Mouse (Mus musculus) gastrocnemius, postnatal 14 days (tissue): ENCODE measurements around the gene Cdkl4. TPM values are rescaled to one million over a fixed set of nuclear protein-coding genes. Genes with fewer than 3 reads are reported as not detected.
"Not testable (repeated sequence)": the region's sequence is repeated elsewhere in the genome, so short reads cannot be mapped to it uniquely, and the experiment has no call there.

Experiments used
- DNase-seq: peaks from one replicate; pipeline ENCODE4 v3.0.0; 2021; ENCODE audit warnings: mixed read lengths
- intact Hi-C: fragments of 180-260 bp; cut with DNase I; formaldehyde crosslinking; loops from one replicate; pipeline ENCODE4 v1.15.1; 2025; ENCODE audit warnings: low total_unique reads
- long read RNA-seq, 2 experiments: library from polyadenylated mRNA; stranded (forward); transcript quantifications; one replicate each; pipeline ENCODE4 v2.0.0; 2021
- total RNA-seq, 2 experiments: library from RNA; stranded (reverse); gene quantifications; 2 replicates each; pipeline ENCODE4 v1.2.3; 2021

Gene Cdkl4
- under 1 TPM in 1 of 2 experiments, not detected in 1; 0.14 TPM for total RNA-seq
- long read RNA-seq, experiment 1: 0 reads
- long read RNA-seq, experiment 2: 0 reads

- no peak for DNase-seq
- intact Hi-C loops: no loop called here
Observed at GRCm38 (mm10) chr17:80577639-80578038, at the start of gene Cdkl4. Gene Cdkl4, minus strand, starts transcription at chr17:80577813.

GRCm38 (mm10) chr17:80624979-80625378 is 47.4 kb upstream of the Cdkl4 start:
- no peak for DNase-seq
- intact Hi-C loops: loop anchor here (5.0 kb wide), 1 partner anchor 357 kb away; no protein-coding TSS in a partner anchor

- intact Hi-C loops: loop anchor here (5.0 kb wide), 1 partner anchor 361 kb away; no protein-coding TSS in a partner anchor
- no peak for DNase-seq
Observed at GRCm38 (mm10) chr17:80621691-80622090, 44.1 kb upstream of the Cdkl4 start.

GRCm38 (mm10) chr17:80620786-80621423 is 43.3 kb upstream of the Cdkl4 start:
- intact Hi-C loops: loop anchor here (5.0 kb wide), 1 partner anchor 361 kb away; no protein-coding TSS in a partner anchor
- DNase-seq: peak; percentile 30

- DNase-seq: no peak
Observed at GRCm38 (mm10) chr17:80619556-80619955, 41.9 kb upstream of the Cdkl4 start.

GRCm38 (mm10) chr17:80618890-80619289 is 41.3 kb upstream of the Cdkl4 start:
- intact Hi-C loops: no loop called here
- no peak for DNase-seq

More at GRCm38 (mm10) chr17:80619556-80619955, 41.9 kb upstream of the Cdkl4 start:
- intact Hi-C loops: no loop called here

GRCm38 (mm10) chr17:80603806-80604205 is 26.2 kb upstream of the Cdkl4 start:
- DNase-seq: no peak
- intact Hi-C loops: no loop called here

- intact Hi-C loops: no loop called here
- DNase-seq: no peak
Observed at GRCm38 (mm10) chr17:80603079-80603625, 25.5 kb upstream of the Cdkl4 start.

- intact Hi-C loops: no loop called here
- DNase-seq: peak; percentile 18
Observed at GRCm38 (mm10) chr17:80601371-80601770, 23.8 kb upstream of the Cdkl4 start.

GRCm38 (mm10) chr17:80583051-80583450 is 5.4 kb upstream of the Cdkl4 start:
- intact Hi-C loops: no loop called here

GRCm38 (mm10) chr17:80579901-80580300 is 2.3 kb upstream of the Cdkl4 start:
- intact Hi-C loops: no loop called here
- no peak for DNase-seq

More at GRCm38 (mm10) chr17:80583051-80583450, 5.4 kb upstream of the Cdkl4 start:
- no peak for DNase-seq

- DNase-seq: no peak
- intact Hi-C loops: no loop called here
Observed at GRCm38 (mm10) chr17:80579089-80579488, 1.5 kb upstream of the Cdkl4 start.

GRCm38 (mm10) chr17:80578041-80578440 is 428 bp upstream of the Cdkl4 start:
- intact Hi-C loops: no loop called here
- no peak for DNase-seq

GRCm38 (mm10) chr17:80577214-80577613 is 399 bp downstream of the Cdkl4 start:
- intact Hi-C loops: no loop called here
- peak; percentile 38 for DNase-seq

GRCm38 (mm10) chr17:80575008-80575407 is 2.6 kb downstream of the Cdkl4 start:
- intact Hi-C loops: no loop called here
- no peak for DNase-seq

- no peak for DNase-seq
- intact Hi-C loops: no loop called here
Observed at GRCm38 (mm10) chr17:80574471-80574965, 3.1 kb downstream of the Cdkl4 start.

GRCm38 (mm10) chr17:80572187-80572935 is 5.3 kb downstream of the Cdkl4 start:
- DNase-seq: no peak
- intact Hi-C loops: no loop called here

GRCm38 (mm10) chr17:80571460-80571859 is 6.2 kb downstream of the Cdkl4 start:
- DNase-seq: no peak
- intact Hi-C loops: no loop called here

- intact Hi-C loops, DNase-seq: not testable (repeated sequence)
Observed at GRCm38 (mm10) chr17:80569718-80570117, 7.9 kb downstream of the Cdkl4 start.
